Mouse (Mus musculus): ENCODE measurements around the gene Skida1. TPM values are rescaled to one million over a fixed set of nuclear protein-coding genes. Genes with fewer than 3 reads are reported as not detected.
A peak's percentile ranks its signal among the peaks of the same experiment; 100 is the strongest.

Skida1 gene
- polyA plus RNA-seq, 1 experiment = 4.8 TPM

GRCm38 (mm10) chr2:18028140-18029021 is 20.5 kb downstream of the Skida1 start:
- peak; percentile 90 to 91 for DNase-seq
- H3K4me1 ChIP-seq (ENCODE audit: control insufficient read depth, insufficient read depth, low read length) = no peaks in the 10 kb centered on the region
- peak; percentile 49; the same call in 1 of the 2 replicates for TF ChIP-seq POLR2A (IDR thresholded peaks at IDR 0.05; ENCODE audit: borderline replicate concordance, insufficient read depth, low read length)
- no peak for TF ChIP-seq CTCF (IDR thresholded peaks at IDR 0.05; ENCODE audit: borderline replicate concordance, insufficient read depth, low read depth, low read length)
- peak overlapping the region; percentile 69 for H3K4me3 ChIP-seq (replicated peaks; ENCODE audit: insufficient read depth, low read depth, low read length)
- H3K27ac ChIP-seq (ENCODE audit: insufficient read depth, low read length) = peak overlapping the region; percentile 93
- WGBS = under 1% methylated on average over 61 of the region's 61 CpGs
- no peaks in the 10 kb centered on the region for H3K27me3 ChIP-seq (ENCODE audit: control insufficient read depth, insufficient read depth, low read length)

- no peaks in the 10 kb centered on the region for H3K4me1 ChIP-seq (ENCODE audit: control insufficient read depth, insufficient read depth, low read length)
- TF ChIP-seq CTCF (IDR thresholded peaks at IDR 0.05; ENCODE audit: borderline replicate concordance, insufficient read depth, low read depth, low read length) (peak; percentile 83), POLR2A (IDR thresholded peaks at IDR 0.05; ENCODE audit: borderline replicate concordance, insufficient read depth, low read length) (peak; percentile 24; the same call in 1 of the 2 replicates)
- H3K27me3 ChIP-seq (ENCODE audit: control insufficient read depth, insufficient read depth, low read length) = no peaks in the 10 kb centered on the region
- DNase-seq = peak; percentile 91 to 96
- WGBS = under 1% methylated on average over 44 of the region's 44 CpGs
- H3K27ac ChIP-seq (ENCODE audit: insufficient read depth, low read length) = peak overlapping the region; percentile 93
- peak overlapping the region; percentile 69 for H3K4me3 ChIP-seq (replicated peaks; ENCODE audit: insufficient read depth, low read depth, low read length)
Observed at GRCm38 (mm10) chr2:18027448-18028139, 21.3 kb downstream of the Skida1 start.

- WGBS = under 1% methylated on average over 44 of the region's 44 CpGs
- Histone ChIP-seq H3K4me3 (replicated peaks; ENCODE audit: insufficient read depth, low read depth, low read length) (peak overlapping the region; percentile 69), H3K27ac (ENCODE audit: insufficient read depth, low read length) (no peak overlapping the region), H3K27me3 (ENCODE audit: control insufficient read depth, insufficient read depth, low read length) (no peaks in the 10 kb centered on the region), H3K4me1 (ENCODE audit: control insufficient read depth, insufficient read depth, low read length) (no peaks in the 10 kb centered on the region)
- TF ChIP-seq CTCF (IDR thresholded peaks at IDR 0.05; ENCODE audit: borderline replicate concordance, insufficient read depth, low read depth, low read length) = no peak
- no peak for TF ChIP-seq POLR2A (IDR thresholded peaks at IDR 0.05; ENCODE audit: borderline replicate concordance, insufficient read depth, low read length)
- DNase-seq = peak; percentile 56 to 60
Observed at GRCm38 (mm10) chr2:18026116-18026947, 22.5 kb downstream of the Skida1 start.

- Histone ChIP-seq H3K4me1 (ENCODE audit: control insufficient read depth, insufficient read depth, low read length) (no peaks in the 10 kb centered on the region), H3K27me3 (ENCODE audit: control insufficient read depth, insufficient read depth, low read length) (no peaks in the 10 kb centered on the region), H3K4me3 (replicated peaks; ENCODE audit: insufficient read depth, low read depth, low read length) (peak overlapping the region; percentile 69), H3K27ac (ENCODE audit: insufficient read depth, low read length) (no peak overlapping the region)
- 11% methylated on average over 14 of the region's 14 CpGs for WGBS
- TF ChIP-seq CTCF (IDR thresholded peaks at IDR 0.05; ENCODE audit: borderline replicate concordance, insufficient read depth, low read depth, low read length) = no peak
- no peak for TF ChIP-seq POLR2A (IDR thresholded peaks at IDR 0.05; ENCODE audit: borderline replicate concordance, insufficient read depth, low read length)
- DNase-seq = no peak
Observed at GRCm38 (mm10) chr2:18025781-18026115, 23.1 kb downstream of the Skida1 start.

- no peaks in the 10 kb centered on the region for H3K27me3 ChIP-seq (ENCODE audit: control insufficient read depth, insufficient read depth, low read length)
- no peak for DNase-seq
- no peak overlapping the region for H3K4me3 ChIP-seq (replicated peaks; ENCODE audit: insufficient read depth, low read depth, low read length)
- no peak for TF ChIP-seq POLR2A (IDR thresholded peaks at IDR 0.05; ENCODE audit: borderline replicate concordance, insufficient read depth, low read length)
- TF ChIP-seq CTCF (IDR thresholded peaks at IDR 0.05; ENCODE audit: borderline replicate concordance, insufficient read depth, low read depth, low read length) = no peak
- WGBS = 96% methylated on average over 5 of the region's 5 CpGs
- no peak overlapping the region for H3K27ac ChIP-seq (ENCODE audit: insufficient read depth, low read length)
- no peaks in the 10 kb centered on the region for H3K4me1 ChIP-seq (ENCODE audit: control insufficient read depth, insufficient read depth, low read length)
Observed at GRCm38 (mm10) chr2:18025116-18025515, 23.7 kb downstream of the Skida1 start.

- Histone ChIP-seq H3K4me1 (ENCODE audit: control insufficient read depth, insufficient read depth, low read length) (no peaks in the 10 kb centered on the region), H3K27ac (ENCODE audit: insufficient read depth, low read length) (no peak overlapping the region), H3K27me3 (ENCODE audit: control insufficient read depth, insufficient read depth, low read length) (no peaks in the 10 kb centered on the region), H3K4me3 (replicated peaks; ENCODE audit: insufficient read depth, low read depth, low read length) (no peak overlapping the region)
- 78% methylated on average over 1 of the region's 1 CpGs for WGBS
- no peak for DNase-seq
- TF ChIP-seq POLR2A (IDR thresholded peaks at IDR 0.05; ENCODE audit: borderline replicate concordance, insufficient read depth, low read length) (no peak), CTCF (IDR thresholded peaks at IDR 0.05; ENCODE audit: borderline replicate concordance, insufficient read depth, low read depth, low read length) (no peak)
Observed at GRCm38 (mm10) chr2:18022886-18023285, 26.0 kb downstream of the Skida1 start.

- Histone ChIP-seq H3K4me1 (ENCODE audit: control insufficient read depth, insufficient read depth, low read length) (no peaks in the 10 kb centered on the region), H3K27me3 (ENCODE audit: control insufficient read depth, insufficient read depth, low read length) (no peaks in the 10 kb centered on the region), H3K4me3 (replicated peaks; ENCODE audit: insufficient read depth, low read depth, low read length) (no peak overlapping the region), H3K27ac (ENCODE audit: insufficient read depth, low read length) (no peak overlapping the region)
- TF ChIP-seq POLR2A (IDR thresholded peaks at IDR 0.05; ENCODE audit: borderline replicate concordance, insufficient read depth, low read length) (no peak), CTCF (IDR thresholded peaks at IDR 0.05; ENCODE audit: borderline replicate concordance, insufficient read depth, low read depth, low read length) (no peak)
- DNase-seq = no peak
- 89% methylated on average over 1 of the region's 1 CpGs for WGBS
Observed at GRCm38 (mm10) chr2:18019122-18019521, 29.7 kb downstream of the Skida1 start.
